Mouse (Mus musculus) neural tube, embryonic 12.5 days (tissue): ENCODE measurements around the gene Sohlh1. TPM values are rescaled to one million over a fixed set of nuclear protein-coding genes. Genes with fewer than 3 reads are reported as not detected.
"Not testable (repeated sequence)": the region's sequence is repeated elsewhere in the genome, so short reads cannot be mapped to it uniquely, and the experiment has no call there.

Experiments used
- ATAC-seq: fragments of 200-750 bp; cut with Nextera tagmentation; 2 replicates; pipeline ENCODE4 v1.8.0; 2017; ENCODE audit warnings: low read depth, mild to moderate bottlenecking, moderate TSS enrichment, moderate library complexity; ENCODE audit not compliant: low FRiP score
- H3K27ac ChIP-seq: fragments of 300-500 bp; sonication (generic); 2 replicates; pipeline ENCODE4 v1.5.1; 2016
- H3K27me3 ChIP-seq: fragments of 300-500 bp; sonication (generic); replicated peaks from 2 replicates; pipeline ENCODE4 v1.6.1; 2016; ENCODE audit warnings: mild to moderate bottlenecking
- H3K36me3 ChIP-seq: fragments of 300-500 bp; sonication (generic); 2 replicates; pipeline ENCODE4 v1.6.1; 2016; ENCODE audit warnings: mild to moderate bottlenecking
- H3K4me1 ChIP-seq: fragments of 300-500 bp; sonication (generic); 2 replicates; pipeline ENCODE4 v1.6.1; 2016
- H3K4me2 ChIP-seq: fragments of 300-500 bp; sonication (generic); replicated peaks from 2 replicates; pipeline ENCODE4 v1.6.1; 2016; ENCODE audit warnings: mild to moderate bottlenecking
- H3K4me3 ChIP-seq: fragments of 300-500 bp; sonication (generic); 2 replicates; pipeline ENCODE4 v1.5.1; 2016
- H3K9ac ChIP-seq: fragments of 300-500 bp; sonication (generic); 2 replicates; pipeline ENCODE4 v1.6.1; 2016; ENCODE audit warnings: mild to moderate bottlenecking
- H3K9me3 ChIP-seq: fragments of 300-500 bp; sonication (generic); 2 replicates; pipeline ENCODE4 v1.6.1; 2016; ENCODE audit warnings: mild to moderate bottlenecking
- WGBS: fragments of 180-500 bp; shearing (Covaris S2); methylation state at CpG from one replicate; pipeline ENCODE4 v1.1.7; 2016; 5-methylcytosine and 5-hydroxymethylcytosine counted together
- polyA plus RNA-seq: library from polyadenylated mRNA; unstranded; fragments of >200 nt; fragmentation: Nextera tagmentation; extraction: Ambion mirVana; gene quantifications from 2 replicates; pipeline ENCODE4 v1.2.1, GENCODE M21; 2016

Gene Sohlh1
- polyA plus RNA-seq, 1 experiment from 2014 or later = not detected

DNA sequence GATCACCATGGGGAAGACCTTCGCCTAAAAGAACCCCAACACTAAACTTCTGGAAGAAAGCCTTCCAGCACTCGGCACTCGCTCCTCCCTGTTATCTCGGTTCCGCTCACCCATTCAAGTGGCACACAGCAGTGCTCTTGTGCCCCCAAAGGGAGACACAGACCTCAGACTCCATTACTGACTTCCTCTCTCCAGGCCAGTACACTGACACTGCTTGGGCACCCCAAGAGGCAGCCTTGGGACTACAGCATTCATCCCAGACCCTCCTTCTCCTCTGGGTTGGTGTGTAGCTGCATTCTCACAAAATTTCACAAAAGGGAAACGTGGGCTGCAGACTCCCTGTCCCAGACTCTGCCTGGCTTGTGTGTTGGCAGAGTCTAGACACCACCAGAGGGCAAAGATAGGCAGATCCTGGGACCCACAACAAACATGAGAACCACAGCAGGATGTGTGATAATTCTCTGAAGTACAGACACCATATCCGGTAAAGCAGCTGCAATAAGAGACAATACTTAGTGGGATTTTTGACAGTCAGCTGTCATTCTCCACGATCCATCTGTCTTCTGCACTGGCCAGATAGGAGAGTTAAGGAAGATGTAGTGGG, 18.6 kb downstream of the Sohlh1 start:
- Histone ChIP-seq H3K9ac (no peak overlapping the region), H3K4me3 (no peak overlapping the region), H3K27me3 (no peaks in the 10 kb centered on the region), H3K9me3 (no peaks in the 10 kb centered on the region), H3K4me1 (no peaks in the 10 kb centered on the region), H3K36me3 (no peaks in the 10 kb centered on the region), H3K4me2 (no peak overlapping the region), H3K27ac (no peak overlapping the region)
- WGBS = 84% methylated on average over 8 of the region's 8 CpGs
- ATAC-seq = no peak

DNA sequence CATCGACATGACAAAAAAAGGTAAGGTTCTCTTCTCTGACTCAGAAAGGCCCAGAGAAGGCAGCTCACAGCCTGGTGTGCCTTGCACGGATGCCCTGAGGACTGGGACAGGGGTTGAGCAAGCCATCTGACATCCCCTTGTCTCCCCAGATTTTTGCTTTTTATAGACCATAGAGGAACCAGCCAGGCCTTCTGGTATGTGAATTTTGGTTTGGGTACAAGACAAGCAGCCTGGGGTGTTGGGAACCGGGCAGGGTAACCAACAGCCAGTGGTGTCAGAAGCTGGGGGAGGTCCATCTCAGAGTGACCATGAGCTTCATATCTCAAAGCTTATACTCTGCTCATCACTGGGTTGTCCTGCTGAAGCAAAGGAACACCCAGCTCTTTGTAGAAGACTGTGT, 22.3 kb downstream of the Sohlh1 start:
- H3K4me2 ChIP-seq = no peak overlapping the region
- no peak overlapping the region for H3K27ac ChIP-seq
- 88% methylated on average over 3 of the region's 3 CpGs for WGBS
- H3K4me3 ChIP-seq = no peak overlapping the region
- no peak overlapping the region for H3K9ac ChIP-seq
- H3K27me3 ChIP-seq = no peaks in the 10 kb centered on the region
- H3K36me3 ChIP-seq = no peaks in the 10 kb centered on the region
- no peaks in the 10 kb centered on the region for H3K4me1 ChIP-seq
- H3K9me3 ChIP-seq = no peaks in the 10 kb centered on the region
- ATAC-seq = no peak

DNA sequence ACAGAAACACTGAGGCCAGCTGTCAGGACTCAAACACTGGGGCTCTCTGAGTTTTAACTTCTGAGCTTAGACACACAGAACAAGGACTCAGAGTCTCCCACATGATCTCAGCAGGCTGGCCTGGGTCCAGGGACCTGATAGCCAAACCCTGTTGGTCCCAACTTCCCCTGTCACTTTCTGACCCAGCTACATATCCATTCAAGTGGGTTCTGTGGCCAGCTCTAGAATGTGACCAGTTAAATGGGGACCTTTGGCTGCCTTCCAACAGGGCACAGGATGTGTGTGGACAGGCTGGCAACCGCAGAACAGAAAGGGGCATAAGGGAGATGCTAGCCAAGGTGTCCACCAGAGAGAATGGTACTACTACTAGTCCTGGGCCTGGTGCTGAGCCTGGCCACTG, 24.2 kb downstream of the Sohlh1 start, which contains the start of gene Lcn9:
Gene Lcn9 (plus strand): TSS at position 348 of the 400 bp plus-strand sequence.
- Histone ChIP-seq H3K4me3 (no peak within 1 kb of the TSS), H3K36me3 (no peaks in the 10 kb centered on the region), H3K9me3 (no peaks in the 10 kb centered on the region), H3K4me1 (no peaks in the 10 kb centered on the region), H3K27ac (no peak within 1 kb of the TSS), H3K4me2 (no peak within 1 kb of the TSS), H3K9ac (no peak within 1 kb of the TSS), H3K27me3 (no peaks in the 10 kb centered on the region)
- ATAC-seq = no peak
- 100% methylated on average over 1 of the region's 1 CpGs for WGBS

DNA sequence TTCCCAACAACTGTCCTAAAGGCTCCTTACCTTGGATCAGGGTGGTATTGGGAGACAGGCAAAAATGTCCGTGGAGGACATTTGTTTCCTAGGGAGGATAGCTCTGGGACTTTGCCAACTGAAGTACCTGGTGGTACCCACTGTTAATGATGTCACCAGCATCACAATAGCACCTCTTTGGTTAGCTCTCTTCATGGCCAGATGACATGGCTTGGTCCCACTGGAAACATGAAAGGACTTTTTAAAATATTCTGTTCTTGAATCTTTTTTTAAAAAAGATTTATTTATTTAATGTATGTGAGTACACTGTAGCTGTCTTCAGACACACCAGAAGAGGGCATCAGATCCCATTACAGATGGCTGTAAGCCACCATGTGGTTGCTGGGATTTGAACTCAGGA, 31.3 kb downstream of the Sohlh1 start, which contains the start of gene Glt6d1:
Gene Glt6d1 (minus strand): TSS at position 101 of the 400 bp plus-strand sequence.
- H3K4me1 ChIP-seq, H3K27ac ChIP-seq, H3K4me3 ChIP-seq, H3K27me3 ChIP-seq, ATAC-seq, H3K9ac ChIP-seq, H3K36me3 ChIP-seq, H3K4me2 ChIP-seq, H3K9me3 ChIP-seq: not testable (repeated sequence)
- 70% methylated on average over 1 of the region's 1 CpGs for WGBS

DNA sequence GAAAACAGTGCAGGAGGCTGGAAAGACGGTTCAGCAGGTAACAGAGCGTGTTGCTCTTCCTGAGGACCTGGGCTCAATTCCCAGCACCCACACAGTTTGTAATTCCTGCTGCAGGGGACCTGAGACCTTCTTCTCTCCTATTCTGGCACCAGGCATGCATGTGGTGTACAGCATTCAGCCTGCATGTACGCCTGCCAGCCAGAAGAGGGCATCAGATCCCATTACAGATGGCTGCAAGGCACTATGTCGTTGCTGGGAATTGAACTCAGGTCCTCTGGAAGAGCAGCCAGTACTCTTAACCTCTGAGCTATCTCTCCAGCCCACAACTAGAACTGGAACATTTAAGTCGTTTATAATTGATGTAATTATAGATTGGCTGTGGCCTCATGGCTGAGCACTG, 33.7 kb downstream of the Sohlh1 start:
- WGBS = 83% methylated on average over 5 of the region's 5 CpGs
- H3K27ac ChIP-seq = no peak overlapping the region
- H3K4me2 ChIP-seq = no peak overlapping the region
- ATAC-seq = no peak
- H3K4me1 ChIP-seq = no peaks in the 10 kb centered on the region
- no peaks in the 10 kb centered on the region for H3K9me3 ChIP-seq
- no peak overlapping the region for H3K4me3 ChIP-seq
- H3K27me3 ChIP-seq = no peaks in the 10 kb centered on the region
- H3K9ac ChIP-seq = no peak overlapping the region
- H3K36me3 ChIP-seq = no peaks in the 10 kb centered on the region

DNA sequence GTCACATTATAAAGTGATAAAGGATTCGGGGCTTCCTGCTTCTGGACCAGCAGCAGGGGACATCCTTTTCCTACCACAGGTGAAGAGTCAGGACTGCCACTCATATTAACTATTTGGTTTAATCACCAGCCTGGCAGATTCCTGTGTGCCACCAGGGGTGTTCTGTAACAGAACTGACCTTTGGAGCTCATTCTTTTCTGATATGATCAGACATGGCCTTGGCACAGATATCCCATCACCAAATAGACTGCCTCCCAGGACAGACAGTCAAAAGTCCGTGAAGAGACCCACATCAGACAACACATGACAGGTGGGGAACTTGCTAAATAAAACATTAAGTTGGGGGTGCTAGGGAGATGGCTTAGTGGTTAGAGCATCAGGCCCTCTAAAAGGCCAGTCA, 35.3 kb downstream of the Sohlh1 start:
- Histone ChIP-seq H3K27ac (no peak overlapping the region), H3K4me3 (no peak overlapping the region), H3K27me3 (no peaks in the 10 kb centered on the region), H3K4me2 (no peak overlapping the region), H3K9me3 (no peaks in the 10 kb centered on the region), H3K9ac (no peak overlapping the region), H3K4me1 (no peaks in the 10 kb centered on the region), H3K36me3 (no peaks in the 10 kb centered on the region)
- ATAC-seq = no peak
- WGBS = 89% methylated on average over 2 of the region's 2 CpGs

DNA sequence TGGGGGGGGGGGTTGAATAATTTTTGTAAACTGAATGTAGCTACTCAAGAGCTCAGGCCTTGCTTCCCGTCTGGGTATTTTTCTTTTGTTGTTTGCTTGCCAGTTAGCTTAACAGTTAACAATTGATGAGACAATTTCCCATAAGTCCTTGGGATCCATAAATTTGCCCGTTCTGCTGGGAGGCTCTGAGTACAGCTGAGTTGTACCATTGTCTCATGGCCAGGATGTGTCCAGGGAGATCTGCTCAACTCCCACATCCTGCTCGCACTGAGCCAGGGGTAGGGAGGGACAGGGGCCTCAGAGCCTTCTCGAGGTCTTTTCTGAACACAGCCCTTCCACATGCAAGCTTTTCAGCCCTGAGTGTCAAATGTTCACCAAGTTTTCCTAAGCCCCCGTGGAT, 49.0 kb downstream of the Sohlh1 start:
- no peaks in the 10 kb centered on the region for H3K36me3 ChIP-seq
- ATAC-seq = no peak
- H3K4me1 ChIP-seq = no peaks in the 10 kb centered on the region
- no peak overlapping the region for H3K27ac ChIP-seq
- no peak overlapping the region for H3K9ac ChIP-seq
- H3K9me3 ChIP-seq = no peaks in the 10 kb centered on the region
- no peaks in the 10 kb centered on the region for H3K27me3 ChIP-seq
- no peak overlapping the region for H3K4me2 ChIP-seq
- no peak overlapping the region for H3K4me3 ChIP-seq
- WGBS = 42% methylated on average over 5 of the region's 5 CpGs

DNA sequence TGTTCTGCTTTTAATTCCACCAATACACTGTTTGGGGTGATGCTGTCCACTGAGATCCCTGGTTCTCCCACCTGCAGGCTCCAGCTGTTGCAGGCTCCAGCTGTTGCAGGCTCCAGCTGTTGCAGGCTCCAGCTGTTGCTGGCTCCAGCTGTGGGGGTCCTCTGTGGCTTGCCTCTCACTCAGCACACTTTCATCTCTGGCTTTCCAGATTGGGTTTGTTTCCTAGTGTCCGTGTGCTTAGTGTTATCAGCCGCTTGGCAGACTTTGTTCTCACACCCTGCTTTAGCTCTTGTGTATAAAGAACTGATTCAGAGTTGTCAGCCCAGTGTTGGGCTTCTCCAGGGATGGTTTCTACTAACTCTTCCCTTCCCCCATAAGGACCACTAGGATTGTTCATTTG, 49.4 kb downstream of the Sohlh1 start:
- 53% methylated on average over 2 of the region's 2 CpGs for WGBS
- no peak overlapping the region for H3K27ac ChIP-seq

More for the DNA sequence above, 49.4 kb downstream of the Sohlh1 start:
- Histone ChIP-seq H3K4me1 (no peaks in the 10 kb centered on the region), H3K4me3 (no peak overlapping the region), H3K4me2 (no peak overlapping the region), H3K9me3 (no peaks in the 10 kb centered on the region), H3K9ac (no peak overlapping the region), H3K27me3 (no peaks in the 10 kb centered on the region), H3K36me3 (no peaks in the 10 kb centered on the region)
- ATAC-seq = no peak

Other genes with a start within 250 kb of the Sohlh1 start
- gene Rabl6, start 238.7 kb downstream of the Sohlh1 start, polyA plus RNA-seq = 78.3 and 82.5 TPM in 2 replicates
- 0.26 and 0.30 TPM in 2 replicates for gene Ccdc183, start 229.6 kb downstream of the Sohlh1 start, polyA plus RNA-seq
- gene Tmem141, start 225.2 kb downstream of the Sohlh1 start, polyA plus RNA-seq = 22.7 and 24.9 TPM in 2 replicates
- gene Fcna, start 219.2 kb downstream of the Sohlh1 start, polyA plus RNA-seq = 1.2 and 1.3 TPM in 2 replicates
- not detected in 2 replicates for gene Lcn8, start 194.1 kb downstream of the Sohlh1 start, polyA plus RNA-seq
- not detected in 2 replicates for gene Lcn5, start 189.3 kb downstream of the Sohlh1 start, polyA plus RNA-seq
- gene Lcn6, start 170.5 kb downstream of the Sohlh1 start, polyA plus RNA-seq = not detected in 2 replicates
- not detected in 2 replicates for gene Lcn10, start 164.5 kb downstream of the Sohlh1 start, polyA plus RNA-seq
- gene Obp2a, start 147.2 kb downstream of the Sohlh1 start, polyA plus RNA-seq = not detected in 2 replicates
- gene Bmyc, start 140.5 kb downstream of the Sohlh1 start, polyA plus RNA-seq = 94.1 and 95.1 TPM in 2 replicates
- not detected in 2 replicates for gene Obp2b, start 110.2 kb downstream of the Sohlh1 start, polyA plus RNA-seq
- gene Lcn3, start 81.7 kb downstream of the Sohlh1 start, polyA plus RNA-seq = not detected in 2 replicates
- not detected in 2 replicates for gene Lcn11, start 70.2 kb downstream of the Sohlh1 start, polyA plus RNA-seq
- not detected in 2 replicates for gene Gm13539, start 65.0 kb downstream of the Sohlh1 start, polyA plus RNA-seq
- gene Glt6d1, start 31.4 kb downstream of the Sohlh1 start, polyA plus RNA-seq = not detected in 2 replicates
- gene Lcn9, start 24.1 kb downstream of the Sohlh1 start, polyA plus RNA-seq = not detected in 2 replicates
- gene Kcnt1, start 16.5 kb upstream of the Sohlh1 start, polyA plus RNA-seq = 4.4 and 5.4 TPM in 2 replicates
- gene Camsap1, start 136.0 kb upstream of the Sohlh1 start, polyA plus RNA-seq = 80.2 and 82.6 TPM in 2 replicates
- gene Ubac1, start 174.5 kb upstream of the Sohlh1 start, polyA plus RNA-seq = 106 and 107 TPM in 2 replicates